Mouse (Mus musculus) ES-Bruce4 (cell line): Measurements from ENCODE around the gene Inafm1.

Experiments used
- CTCF ChIP-seq: IDR thresholded peaks from one replicate; pipeline ENCODE4 v1.8.1; 2011; ENCODE audit warnings: low read depth, low read length
- EP300 ChIP-seq: IDR thresholded peaks from 2 replicates; pipeline ENCODE4 v1.6.1; 2011; ENCODE audit warnings: low read depth, low read length; ENCODE audit not compliant: insufficient read depth
- POLR2A ChIP-seq: IDR thresholded peaks from one replicate; pipeline ENCODE4 v1.8.1; 2011; ENCODE audit warnings: low read length; ENCODE audit not compliant: insufficient read depth

DNA sequence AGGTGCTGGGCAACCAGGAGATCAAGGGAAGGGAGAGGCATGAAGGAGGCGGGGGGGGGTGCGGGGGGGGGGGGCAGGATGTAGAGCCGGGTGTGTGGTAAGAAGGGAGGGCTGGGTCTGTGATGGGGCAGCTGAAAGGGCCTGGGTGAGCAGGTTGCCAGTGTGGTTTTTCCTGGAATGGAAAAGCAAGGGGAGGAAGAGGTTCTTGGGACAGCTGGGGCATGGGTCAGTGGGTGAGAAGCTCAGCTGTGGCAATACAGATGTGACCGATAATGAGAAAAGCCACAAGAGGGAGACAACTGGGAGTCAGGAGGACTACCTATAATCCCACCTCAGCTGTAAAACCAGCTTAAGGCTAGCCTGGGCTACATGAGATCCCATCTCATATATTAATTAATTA is 27.5 kb downstream of the Inafm1 start:
- TF ChIP-seq POLR2A, result no peak
- TF ChIP-seq CTCF, result no peak
- no peak for TF ChIP-seq EP300
